Mouse (Mus musculus) limb, embryonic 14.5 days (tissue): ENCODE measurements around the gene 4930415L06Rik. TPM values are rescaled to one million over a fixed set of nuclear protein-coding genes. Genes with fewer than 3 reads are reported as not detected.

Source experiments
- ATAC-seq: fragments of 200-750 bp; cut with Nextera tagmentation; 2 replicates; pipeline ENCODE4 v1.8.0; 2017; ENCODE audit warnings: low read depth, moderate number of reproducible peaks, moderate TSS enrichment; ENCODE audit not compliant: low FRiP score
- DNase-seq: peaks from one replicate; pipeline ENCODE4 v3.0.0-alpha.2; 2015; ENCODE audit warnings: low spot score
- H3K27ac ChIP-seq: fragments of 300-500 bp; sonication (generic); replicated peaks from 2 replicates; pipeline ENCODE4 v1.5.1; 2014; ENCODE audit warnings: low read depth, mild to moderate bottlenecking, low read length, moderate library complexity, mixed read lengths
- H3K27me3 ChIP-seq: fragments of 300-500 bp; sonication (generic); 2 replicates; pipeline ENCODE4 v1.6.1; 2014; ENCODE audit warnings: low read length, mixed read lengths; ENCODE audit not compliant: control insufficient read depth, insufficient read depth
- H3K36me3 ChIP-seq: fragments of 300-500 bp; sonication (generic); 2 replicates; pipeline ENCODE4 v1.6.1; 2014; ENCODE audit warnings: mild to moderate bottlenecking, low read length, moderate library complexity, mixed read lengths; ENCODE audit not compliant: control insufficient read depth, insufficient read depth
- H3K4me1 ChIP-seq: fragments of 300-500 bp; sonication (generic); 2 replicates; pipeline ENCODE4 v1.6.1; 2014; ENCODE audit warnings: antibody characterized with exemption, low read length, mixed read lengths; ENCODE audit not compliant: control insufficient read depth, insufficient read depth
- H3K4me2 ChIP-seq: fragments of 300-500 bp; sonication (generic); replicated peaks from 2 replicates; pipeline ENCODE4 v1.6.1; 2014; ENCODE audit warnings: low read depth, mild to moderate bottlenecking, low read length, moderate library complexity; ENCODE audit not compliant: severe bottlenecking
- H3K4me3 ChIP-seq: fragments of 300-500 bp; sonication (generic); replicated peaks from 2 replicates; pipeline ENCODE4 v1.5.1; 2014; ENCODE audit warnings: low read length
- H3K9ac ChIP-seq: fragments of 300-500 bp; sonication (generic); 2 replicates; pipeline ENCODE4 v1.6.1; 2014; ENCODE audit warnings: mild to moderate bottlenecking, low read depth, low read length, moderate library complexity; ENCODE audit not compliant: severe bottlenecking
- H3K9me3 ChIP-seq: fragments of 300-500 bp; sonication (generic); 2 replicates; pipeline ENCODE4 v1.6.1; 2016; ENCODE audit warnings: low read length; ENCODE audit not compliant: control insufficient read depth
- POLR2A ChIP-seq: fragments of 200-500 bp; IDR thresholded peaks from 2 replicates; pipeline ENCODE4 v1.8.0; 2012; ENCODE audit warnings: inconsistent platforms, mild to moderate bottlenecking, moderate library complexity, borderline replicate concordance; ENCODE audit not compliant: insufficient read depth, insufficient read length; ENCODE audit errors: extremely low read depth
- WGBS: fragments of 180-500 bp; shearing (Covaris S2); extraction: QIAGEN DNeasy Blood & Tissue Kit; methylation state at CpG from one replicate; pipeline ENCODE4 v1.1.7; 2014; 5-methylcytosine and 5-hydroxymethylcytosine counted together
- polyA plus RNA-seq, 2 experiments: library from polyadenylated mRNA; depleted of rRNA in 1 of 2; stranded (reverse) in 1 of 2; unstranded in 1 of 2; fragments of >200 nt; fragmentation: Nextera tagmentation in 1 of 2; extraction: Ambion mirVana in 1 of 2; gene quantifications; 2 replicates each; pipeline versions ENCODE4 v1.2.1 to v1.2.3; 2012 to 2014

Gene 4930415L06Rik
- polyA plus RNA-seq (2012; rRNA removed) = not detected in 2 replicates
- not detected in 2 replicates for polyA plus RNA-seq (2014; fragmentation: Nextera tagmentation; extraction: Ambion mirVana)

DNA sequence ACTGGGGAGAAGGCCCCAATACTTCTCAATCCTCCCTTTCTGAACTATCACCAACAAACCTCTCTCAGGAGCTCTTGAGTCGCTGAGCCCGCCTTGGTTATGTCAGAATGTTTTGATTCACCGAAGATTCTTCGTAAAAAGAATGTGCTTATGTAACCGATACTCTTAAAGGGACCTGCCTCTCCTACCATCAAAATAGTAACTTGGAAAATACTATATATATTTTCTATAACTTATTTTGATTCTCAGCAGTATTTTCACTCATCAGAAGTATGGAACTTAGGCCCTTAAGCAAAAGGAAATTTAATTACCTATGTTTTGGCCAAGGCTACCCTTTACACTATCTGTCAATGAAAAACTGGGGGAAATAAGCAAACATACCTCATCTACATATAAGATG, at the start of gene 4930415L06Rik:
4930415L06Rik (minus strand) TSS at position 101 of the 400 bp plus-strand sequence.
- H3K4me1 ChIP-seq = no peaks in the 10 kb centered on the region
- DNase-seq = no peak
- H3K36me3 ChIP-seq = no peaks in the 10 kb centered on the region
- no peak for TF ChIP-seq POLR2A
- H3K9ac ChIP-seq = no peak within 1 kb of the TSS
- 91% methylated on average over 5 of the region's 5 CpGs for WGBS
- H3K27ac ChIP-seq = no peak within 1 kb of the TSS
- no peaks in the 10 kb centered on the region for H3K27me3 ChIP-seq
- no peak for ATAC-seq
- H3K9me3 ChIP-seq = no peaks in the 10 kb centered on the region
- H3K4me3 ChIP-seq = no peak within 1 kb of the TSS
- H3K4me2 ChIP-seq = no peak within 1 kb of the TSS

DNA sequence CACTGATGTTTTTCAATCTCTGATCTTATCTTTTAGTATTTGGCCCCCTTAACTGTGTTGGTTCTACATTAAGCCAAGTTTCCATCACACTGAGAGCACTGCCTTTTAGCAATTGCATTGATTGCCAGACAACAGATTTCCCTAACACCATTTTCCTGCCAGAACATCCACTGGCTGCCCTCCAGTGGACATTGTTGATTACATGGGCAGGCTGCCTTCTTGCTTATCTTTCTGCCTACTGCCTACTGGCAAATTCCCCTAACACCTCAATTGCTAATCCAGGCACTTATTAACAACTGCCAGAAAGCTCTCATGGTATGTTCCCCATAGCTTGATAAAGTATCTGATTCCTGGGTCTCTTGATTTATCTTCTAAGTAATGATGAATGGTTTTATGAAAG, 46.0 kb upstream of the 4930415L06Rik start:
- no peak for TF ChIP-seq POLR2A
- Histone ChIP-seq H3K9me3 (no peaks in the 10 kb centered on the region), H3K36me3 (no peaks in the 10 kb centered on the region), H3K27me3 (no peaks in the 10 kb centered on the region), H3K27ac (no peak overlapping the region), H3K4me1 (no peaks in the 10 kb centered on the region), H3K9ac (no peak overlapping the region), H3K4me2 (no peak overlapping the region), H3K4me3 (no peak overlapping the region)
- no peak for DNase-seq
- ATAC-seq = no peak

DNA sequence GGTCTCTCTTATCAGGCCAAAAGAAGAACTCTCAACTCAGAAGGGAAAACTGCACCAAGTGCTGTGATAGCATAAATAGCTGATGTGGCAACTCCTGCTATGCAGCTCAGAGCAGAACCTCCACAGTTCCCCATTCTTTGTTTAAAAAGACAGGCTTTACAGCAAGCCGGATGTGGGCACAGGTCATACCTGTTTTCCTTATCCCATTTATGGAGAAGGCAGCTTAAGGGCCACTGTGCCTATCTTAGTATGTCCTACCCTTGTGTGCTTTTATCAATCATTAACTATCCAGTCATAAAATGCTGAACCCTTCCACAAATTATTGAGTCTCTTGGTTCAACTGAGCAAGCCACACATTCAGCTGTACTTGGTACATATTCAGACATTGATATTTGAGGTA, 27.8 kb downstream of the 4930415L06Rik start:
- no peaks in the 10 kb centered on the region for H3K36me3 ChIP-seq
- no peak overlapping the region for H3K27ac ChIP-seq
- no peak overlapping the region for H3K9ac ChIP-seq
- H3K4me1 ChIP-seq = no peaks in the 10 kb centered on the region
- no peaks in the 10 kb centered on the region for H3K9me3 ChIP-seq
- H3K27me3 ChIP-seq = no peaks in the 10 kb centered on the region
- no peak overlapping the region for H3K4me3 ChIP-seq
- TF ChIP-seq POLR2A = no peak
- ATAC-seq (no peak), DNase-seq (no peak)
- 95% methylated on average over 1 of the region's 1 CpGs for WGBS
- H3K4me2 ChIP-seq = no peak overlapping the region

Other genes starting within 250 kb of the 4930415L06Rik start
- gene 4932429P05Rik, start 180.6 kb downstream of the 4930415L06Rik start, polyA plus RNA-seq (2012; rRNA removed) = not detected in 2 replicates
- not detected in 2 replicates for gene 4932429P05Rik, start 180.6 kb downstream of the 4930415L06Rik start, polyA plus RNA-seq (2014; fragmentation: Nextera tagmentation; extraction: Ambion mirVana)